Mouse (Mus musculus): ENCODE data around the gene Gys2. TPM values are rescaled to one million over a fixed set of nuclear protein-coding genes. Genes with fewer than 3 reads are reported as not detected.
"Not testable (repeated sequence)": the region's sequence is repeated elsewhere in the genome, so short reads cannot be mapped to it uniquely, and the experiment has no call there.

Gene Gys2
- polyA plus RNA-seq (2014; fragmentation: Nextera tagmentation; extraction: Ambion mirVana), result 0.12 and 0.14 TPM in 2 replicates

- no peak for ATAC-seq (ENCODE audit: low FRiP score)
- Histone ChIP-seq H3K4me2 (no peak within 1 kb of the TSS), H3K9me3 (ENCODE audit: control insufficient read depth, low read length) (no peaks in the 10 kb centered on the region), H3K4me1 (ENCODE audit: control insufficient read depth, insufficient read depth, low read length) (no peaks in the 10 kb centered on the region), H3K4me3 (ENCODE audit: low read depth, low read length) (no peak within 1 kb of the TSS), H3K27me3 (ENCODE audit: control insufficient read depth, insufficient read depth, low read length) (no peaks in the 10 kb centered on the region), H3K9ac (ENCODE audit: low read length) (no peak within 1 kb of the TSS), H3K27ac (ENCODE audit: low read depth, low read length) (no peak within 1 kb of the TSS), H3K36me3 (ENCODE audit: control insufficient read depth, insufficient read depth, low read length) (no peaks in the 10 kb centered on the region)
- DNase-seq (ENCODE audit: low spot score, missing footprints), result no peak
- 55% methylated on average over 4 of the region's 4 CpGs for WGBS
Observed at GRCm38 (mm10) chr6:142472801-142473203, at the start of gene Gys2. Gene Gys2 (minus strand): TSS chr6:142473109.

GRCm38 (mm10) chr6:142521591-142522110 lies 48.7 kb upstream of the Gys2 start:
- 85% methylated on average over 12 of the region's 12 CpGs for WGBS
- Histone ChIP-seq H3K9me3 (ENCODE audit: control insufficient read depth, low read length) (no peaks in the 10 kb centered on the region), H3K4me2 (no peak overlapping the region), H3K27me3 (ENCODE audit: control insufficient read depth, insufficient read depth, low read length) (no peaks in the 10 kb centered on the region), H3K36me3 (ENCODE audit: control insufficient read depth, insufficient read depth, low read length) (no peaks in the 10 kb centered on the region), H3K4me1 (ENCODE audit: control insufficient read depth, insufficient read depth, low read length) (no peaks in the 10 kb centered on the region), H3K27ac (ENCODE audit: low read depth, low read length) (no peak overlapping the region), H3K9ac (ENCODE audit: low read length) (no peak overlapping the region), H3K4me3 (ENCODE audit: low read depth, low read length) (no peak overlapping the region)
- DNase-seq (ENCODE audit: low spot score, missing footprints) (peak; percentile 53), ATAC-seq (ENCODE audit: low FRiP score) (no peak)

- Histone ChIP-seq H3K27me3 (ENCODE audit: control insufficient read depth, insufficient read depth, low read length) (no peaks in the 10 kb centered on the region), H3K4me1 (ENCODE audit: control insufficient read depth, insufficient read depth, low read length) (no peaks in the 10 kb centered on the region), H3K9ac (ENCODE audit: low read length) (no peak overlapping the region), H3K4me2 (no peak overlapping the region), H3K9me3 (ENCODE audit: control insufficient read depth, low read length) (no peaks in the 10 kb centered on the region), H3K27ac (ENCODE audit: low read depth, low read length) (no peak overlapping the region), H3K36me3 (ENCODE audit: control insufficient read depth, insufficient read depth, low read length) (no peaks in the 10 kb centered on the region), H3K4me3 (ENCODE audit: low read depth, low read length) (no peak overlapping the region)
- ATAC-seq (ENCODE audit: low FRiP score) (peak; percentile 68), DNase-seq (ENCODE audit: low spot score, missing footprints) (peak; percentile 86)
- WGBS, result 14% methylated on average over 6 of the region's 6 CpGs
Observed at GRCm38 (mm10) chr6:142519110-142519509, 46.2 kb upstream of the Gys2 start.

DNA sequence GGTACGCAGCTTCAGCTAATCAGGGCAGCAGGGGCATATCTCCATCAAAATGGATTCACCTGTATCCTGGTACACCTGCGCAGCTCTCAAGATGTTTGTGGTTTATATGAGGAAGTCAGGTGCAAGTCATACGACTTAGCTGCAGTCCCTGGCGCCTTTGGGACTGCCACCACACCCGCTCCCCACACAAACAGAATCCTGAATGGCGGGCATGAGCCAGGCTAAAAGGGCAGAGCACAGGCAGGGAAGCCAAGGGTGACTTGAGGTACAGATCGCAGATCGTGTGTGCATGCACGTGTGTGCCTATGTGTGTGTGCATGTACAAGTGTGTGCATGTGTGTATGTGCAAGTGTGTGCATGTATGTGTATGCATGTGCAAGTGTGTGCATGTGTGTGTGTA lies 42.5 kb upstream of the Gys2 start:
- H3K36me3 ChIP-seq (ENCODE audit: control insufficient read depth, insufficient read depth, low read length); H3K4me1 ChIP-seq (ENCODE audit: control insufficient read depth, insufficient read depth, low read length); H3K27ac ChIP-seq (ENCODE audit: low read depth, low read length); H3K9me3 ChIP-seq (ENCODE audit: control insufficient read depth, low read length); H3K27me3 ChIP-seq (ENCODE audit: control insufficient read depth, insufficient read depth, low read length); H3K4me3 ChIP-seq (ENCODE audit: low read depth, low read length); ATAC-seq (ENCODE audit: low FRiP score); DNase-seq (ENCODE audit: low spot score, missing footprints); H3K4me2 ChIP-seq; H3K9ac ChIP-seq (ENCODE audit: low read length): not testable (repeated sequence)
- 75% methylated on average over 8 of the region's 9 CpGs for WGBS

- Histone ChIP-seq H3K27ac (ENCODE audit: low read depth, low read length) (no peak overlapping the region), H3K4me3 (ENCODE audit: low read depth, low read length) (no peak overlapping the region), H3K4me2 (no peak overlapping the region), H3K9ac (ENCODE audit: low read length) (no peak overlapping the region), H3K9me3 (ENCODE audit: control insufficient read depth, low read length) (no peaks in the 10 kb centered on the region), H3K4me1 (ENCODE audit: control insufficient read depth, insufficient read depth, low read length) (peaks cover 4% of the 10 kb centered on the region; the same call in 1 of the 2 replicates), H3K27me3 (ENCODE audit: control insufficient read depth, insufficient read depth, low read length) (no peaks in the 10 kb centered on the region; the same call in 1 of the 2 replicates), H3K36me3 (ENCODE audit: control insufficient read depth, insufficient read depth, low read length) (no peaks in the 10 kb centered on the region)
- 4% methylated on average over 10 of the region's 10 CpGs for WGBS
- ATAC-seq (ENCODE audit: low FRiP score), result peak; percentile 39; the same call in 1 of the 2 replicates
- DNase-seq (ENCODE audit: low spot score, missing footprints), result peak; percentile 92
Observed at GRCm38 (mm10) chr6:142514912-142515311, 42.0 kb upstream of the Gys2 start.

DNA sequence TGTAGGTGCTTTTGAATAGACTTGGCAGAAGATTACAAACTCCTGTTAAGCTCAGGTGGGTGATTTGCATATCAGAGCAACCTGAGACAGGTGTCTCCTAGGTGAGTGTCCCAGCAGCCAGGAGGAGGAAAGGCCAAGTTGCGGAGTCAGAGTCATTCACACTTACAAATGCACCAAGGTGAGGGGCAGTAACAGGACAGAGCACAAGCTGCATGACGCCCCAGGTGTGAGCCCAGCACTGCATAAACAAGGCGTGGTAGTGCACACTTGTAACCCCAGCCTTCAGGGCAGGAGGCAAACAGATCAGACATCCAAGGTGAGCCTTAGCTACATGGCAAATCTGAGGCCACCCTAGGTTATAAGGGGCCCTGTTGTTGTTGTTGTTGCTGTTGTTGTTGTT lies 40.0 kb upstream of the Gys2 start:
- DNase-seq (ENCODE audit: low spot score, missing footprints), result peak; percentile 80
- Histone ChIP-seq H3K4me2 (no peak overlapping the region), H3K4me1 (ENCODE audit: control insufficient read depth, insufficient read depth, low read length) (peaks cover 8% of the 10 kb centered on the region; the same call in 1 of the 2 replicates), H3K27me3 (ENCODE audit: control insufficient read depth, insufficient read depth, low read length) (no peaks in the 10 kb centered on the region; the same call in none of the 2 replicates), H3K36me3 (ENCODE audit: control insufficient read depth, insufficient read depth, low read length) (no peaks in the 10 kb centered on the region), H3K9me3 (ENCODE audit: control insufficient read depth, low read length) (no peaks in the 10 kb centered on the region), H3K27ac (ENCODE audit: low read depth, low read length) (no peak overlapping the region), H3K9ac (ENCODE audit: low read length) (no peak overlapping the region), H3K4me3 (ENCODE audit: low read depth, low read length) (no peak overlapping the region)
- 59% methylated on average over 3 of the region's 3 CpGs for WGBS
- no peak for ATAC-seq (ENCODE audit: low FRiP score)

GRCm38 (mm10) chr6:142511516-142512135 lies 38.7 kb upstream of the Gys2 start:
- Histone ChIP-seq H3K4me1 (ENCODE audit: control insufficient read depth, insufficient read depth, low read length) (peaks cover 11% of the 10 kb centered on the region; the same call in 1 of the 2 replicates), H3K9me3 (ENCODE audit: control insufficient read depth, low read length) (no peaks in the 10 kb centered on the region), H3K4me3 (ENCODE audit: low read depth, low read length) (no peak overlapping the region), H3K27ac (ENCODE audit: low read depth, low read length) (no peak overlapping the region), H3K9ac (ENCODE audit: low read length) (no peak overlapping the region), H3K4me2 (no peak overlapping the region), H3K27me3 (ENCODE audit: control insufficient read depth, insufficient read depth, low read length) (no peaks in the 10 kb centered on the region; the same call in none of the 2 replicates), H3K36me3 (ENCODE audit: control insufficient read depth, insufficient read depth, low read length) (no peaks in the 10 kb centered on the region)
- WGBS, result 31% methylated on average over 12 of the region's 12 CpGs
- no peak for DNase-seq (ENCODE audit: low spot score, missing footprints)
- no peak for ATAC-seq (ENCODE audit: low FRiP score)

GRCm38 (mm10) chr6:142508663-142509062 lies 35.8 kb upstream of the Gys2 start:
- Histone ChIP-seq H3K9ac (ENCODE audit: low read length) (no peak overlapping the region), H3K27me3 (ENCODE audit: control insufficient read depth, insufficient read depth, low read length) (no peaks in the 10 kb centered on the region; the same call in none of the 2 replicates), H3K4me3 (ENCODE audit: low read depth, low read length) (no peak overlapping the region), H3K9me3 (ENCODE audit: control insufficient read depth, low read length) (no peaks in the 10 kb centered on the region), H3K36me3 (ENCODE audit: control insufficient read depth, insufficient read depth, low read length) (no peaks in the 10 kb centered on the region), H3K4me2 (no peak overlapping the region), H3K27ac (ENCODE audit: low read depth, low read length) (no peak overlapping the region), H3K4me1 (ENCODE audit: control insufficient read depth, insufficient read depth, low read length) (peaks cover 17% of the 10 kb centered on the region)
- WGBS, result 15% methylated on average over 4 of the region's 4 CpGs
- no peak for DNase-seq (ENCODE audit: low spot score, missing footprints)
- no peak for ATAC-seq (ENCODE audit: low FRiP score)

GRCm38 (mm10) chr6:142507785-142508162 lies 34.9 kb upstream of the Gys2 start, which contains the start of gene Ldhb:
Gene Ldhb (minus strand): TSS chr6:142507957.
- under 1% methylated on average over 19 of the region's 19 CpGs for WGBS
- H3K9me3 ChIP-seq (ENCODE audit: control insufficient read depth, low read length), result no peaks in the 10 kb centered on the region
- H3K36me3 ChIP-seq (ENCODE audit: control insufficient read depth, insufficient read depth, low read length), result no peaks in the 10 kb centered on the region
- peak within 1 kb of the TSS; percentile 84 for H3K9ac ChIP-seq (ENCODE audit: low read length)
- DNase-seq (ENCODE audit: low spot score, missing footprints) (peak; percentile 98), ATAC-seq (ENCODE audit: low FRiP score) (peak; percentile 97)
- H3K27ac ChIP-seq (ENCODE audit: low read depth, low read length), result no peak within 1 kb of the TSS
- H3K4me2 ChIP-seq, result peak within 1 kb of the TSS; percentile 86
- H3K4me1 ChIP-seq (ENCODE audit: control insufficient read depth, insufficient read depth, low read length), result peaks cover 17% of the 10 kb centered on the region
- no peaks in the 10 kb centered on the region; the same call in none of the 2 replicates for H3K27me3 ChIP-seq (ENCODE audit: control insufficient read depth, insufficient read depth, low read length)
- H3K4me3 ChIP-seq (ENCODE audit: low read depth, low read length), result peak within 1 kb of the TSS; percentile 60
